Mouse (Mus musculus) liver, embryonic 12.5 days (tissue): ENCODE measurements around the gene Kifap3. TPM values are rescaled to one million over a fixed set of nuclear protein-coding genes. Genes with fewer than 3 reads are reported as not detected.

Experiments
- ATAC-seq: fragments of 200-750 bp; cut with Nextera tagmentation; 2 replicates; pipeline ENCODE4 v1.8.0; 2017; ENCODE audit warnings: moderate number of reproducible peaks, mild to moderate bottlenecking, moderate library complexity
- H3K27ac ChIP-seq: fragments of 300-500 bp; sonication (generic); 2 replicates; pipeline ENCODE4 v1.5.1; 2016; ENCODE audit warnings: mild to moderate bottlenecking
- H3K27me3 ChIP-seq: fragments of 300-500 bp; sonication (generic); replicated peaks from 2 replicates; pipeline ENCODE4 v1.6.1; 2016; ENCODE audit warnings: mild to moderate bottlenecking, moderate library complexity
- H3K36me3 ChIP-seq: fragments of 300-500 bp; sonication (generic); 2 replicates; pipeline ENCODE4 v1.6.1; 2016; ENCODE audit warnings: mild to moderate bottlenecking, moderate library complexity
- H3K4me1 ChIP-seq: fragments of 300-500 bp; sonication (generic); 2 replicates; pipeline ENCODE4 v1.6.1; 2016
- H3K4me2 ChIP-seq: fragments of 300-500 bp; sonication (generic); 2 replicates; pipeline ENCODE4 v1.6.1; 2016; ENCODE audit warnings: mild to moderate bottlenecking, moderate library complexity
- H3K4me3 ChIP-seq: fragments of 300-500 bp; sonication (generic); 2 replicates; pipeline ENCODE4 v1.5.1; 2016; ENCODE audit warnings: mild to moderate bottlenecking, moderate library complexity
- H3K9ac ChIP-seq: fragments of 300-500 bp; sonication (generic); 2 replicates; pipeline ENCODE4 v1.6.1; 2016; ENCODE audit warnings: mild to moderate bottlenecking, moderate library complexity
- H3K9me3 ChIP-seq: fragments of 300-500 bp; sonication (generic); replicated peaks from 2 replicates; pipeline ENCODE4 v1.6.1; 2016; ENCODE audit warnings: mild to moderate bottlenecking, moderate library complexity
- WGBS: fragments of 180-500 bp; shearing (Covaris S2); methylation state at CpG from one replicate; pipeline ENCODE4 v1.1.7; 2016; ENCODE audit not compliant: insufficient replicate concordance; 5-methylcytosine and 5-hydroxymethylcytosine counted together
- polyA plus RNA-seq: library from polyadenylated mRNA; unstranded; fragments of >200 nt; fragmentation: Nextera tagmentation; extraction: Ambion mirVana; gene quantifications from 2 replicates; pipeline ENCODE4 v1.2.1, GENCODE M21; 2016

Kifap3 gene
- polyA plus RNA-seq, 1 experiment from 2014 or later: 5.3 TPM

GRCm38 (mm10) chr1:163899575-163899974, 120.2 kb downstream of the Kifap3 start:
- Histone ChIP-seq H3K4me1 (no peaks in the 10 kb centered on the region), H3K27me3 (no peaks in the 10 kb centered on the region), H3K36me3 (no peaks in the 10 kb centered on the region), H3K4me2 (no peak overlapping the region), H3K4me3 (no peak overlapping the region), H3K9me3 (no peaks in the 10 kb centered on the region), H3K27ac (no peak overlapping the region), H3K9ac (no peak overlapping the region)
- WGBS: 68% methylated on average over 2 of the region's 2 CpGs
- no peak for ATAC-seq

- no peak overlapping the region for H3K27ac ChIP-seq
- H3K4me2 ChIP-seq: no peak overlapping the region
- WGBS: 58% methylated on average over 2 of the region's 2 CpGs
- H3K27me3 ChIP-seq: no peaks in the 10 kb centered on the region
- H3K9me3 ChIP-seq: no peaks in the 10 kb centered on the region
- H3K4me3 ChIP-seq: no peak overlapping the region
- H3K4me1 ChIP-seq: no peaks in the 10 kb centered on the region
- no peaks in the 10 kb centered on the region for H3K36me3 ChIP-seq
- H3K9ac ChIP-seq: no peak overlapping the region
- ATAC-seq: no peak
These were observed 120.8 kb downstream of the Kifap3 start for GRCm38 (mm10) chr1:163900168-163900567.

- Histone ChIP-seq H3K9ac (no peak overlapping the region), H3K4me1 (no peaks in the 10 kb centered on the region), H3K9me3 (no peaks in the 10 kb centered on the region), H3K27ac (no peak overlapping the region), H3K36me3 (no peaks in the 10 kb centered on the region), H3K4me2 (no peak overlapping the region), H3K27me3 (no peaks in the 10 kb centered on the region), H3K4me3 (no peak overlapping the region)
- ATAC-seq: no peak
- 76% methylated on average over 3 of the region's 3 CpGs for WGBS
These were observed 124.0 kb downstream of the Kifap3 start for GRCm38 (mm10) chr1:163903411-163903810.

- WGBS: 65% methylated on average over 4 of the region's 4 CpGs
- Histone ChIP-seq H3K4me1 (no peaks in the 10 kb centered on the region), H3K9ac (no peak overlapping the region), H3K4me3 (no peak overlapping the region), H3K36me3 (no peaks in the 10 kb centered on the region), H3K9me3 (no peaks in the 10 kb centered on the region), H3K27ac (no peak overlapping the region), H3K4me2 (no peak overlapping the region), H3K27me3 (no peaks in the 10 kb centered on the region)
- no peak for ATAC-seq
These were observed 127.8 kb downstream of the Kifap3 start for GRCm38 (mm10) chr1:163907007-163907811.

- no peak for ATAC-seq
- WGBS: 43% methylated on average over 11 of the region's 11 CpGs
- Histone ChIP-seq H3K9ac (no peak overlapping the region), H3K9me3 (no peaks in the 10 kb centered on the region), H3K27ac (no peak overlapping the region), H3K27me3 (no peaks in the 10 kb centered on the region), H3K36me3 (no peaks in the 10 kb centered on the region), H3K4me1 (no peaks in the 10 kb centered on the region), H3K4me2 (no peak overlapping the region), H3K4me3 (no peak overlapping the region)
These were observed 129.0 kb downstream of the Kifap3 start for GRCm38 (mm10) chr1:163908389-163908788.

- Histone ChIP-seq H3K4me1 (no peaks in the 10 kb centered on the region), H3K4me2 (no peak overlapping the region), H3K9me3 (no peaks in the 10 kb centered on the region), H3K27ac (no peak overlapping the region), H3K27me3 (no peaks in the 10 kb centered on the region), H3K9ac (no peak overlapping the region), H3K36me3 (no peaks in the 10 kb centered on the region), H3K4me3 (no peak overlapping the region)
- ATAC-seq: no peak
- 5% methylated on average over 2 of the region's 2 CpGs for WGBS
These were observed 131.0 kb downstream of the Kifap3 start for GRCm38 (mm10) chr1:163910343-163910742.

GRCm38 (mm10) chr1:163910785-163911184, 131.4 kb downstream of the Kifap3 start:
- Histone ChIP-seq H3K27ac (no peak overlapping the region), H3K4me2 (no peak overlapping the region), H3K36me3 (no peaks in the 10 kb centered on the region), H3K9ac (no peak overlapping the region), H3K4me1 (no peaks in the 10 kb centered on the region), H3K4me3 (no peak overlapping the region), H3K27me3 (no peaks in the 10 kb centered on the region), H3K9me3 (no peaks in the 10 kb centered on the region)
- 75% methylated on average over 9 of the region's 9 CpGs for WGBS
- ATAC-seq: no peak

- Histone ChIP-seq H3K4me2 (no peak overlapping the region), H3K4me1 (no peaks in the 10 kb centered on the region), H3K4me3 (no peak overlapping the region), H3K9ac (no peak overlapping the region), H3K27ac (no peak overlapping the region), H3K27me3 (no peaks in the 10 kb centered on the region), H3K9me3 (no peaks in the 10 kb centered on the region), H3K36me3 (no peaks in the 10 kb centered on the region)
- no peak for ATAC-seq
- WGBS: 83% methylated on average over 11 of the region's 11 CpGs
These were observed 132.6 kb downstream of the Kifap3 start for GRCm38 (mm10) chr1:163911981-163912380.

- Histone ChIP-seq H3K9ac (no peak overlapping the region), H3K36me3 (no peaks in the 10 kb centered on the region), H3K4me1 (no peaks in the 10 kb centered on the region), H3K9me3 (no peaks in the 10 kb centered on the region), H3K27ac (no peak overlapping the region), H3K4me2 (no peak overlapping the region), H3K27me3 (no peaks in the 10 kb centered on the region), H3K4me3 (no peak overlapping the region)
- no peak for ATAC-seq
- 78% methylated on average over 5 of the region's 5 CpGs for WGBS
These were observed 138.2 kb downstream of the Kifap3 start for GRCm38 (mm10) chr1:163917349-163918160.

GRCm38 (mm10) chr1:163924093-163924492, 144.7 kb downstream of the Kifap3 start:
- 66% methylated on average over 8 of the region's 8 CpGs for WGBS

GRCm38 (mm10) chr1:163928846-163929245, 149.5 kb downstream of the Kifap3 start, which contains the start of gene Scyl3:
Gene Scyl3 (plus strand): TSS chr1:163929100.
- peak within 1 kb of the TSS; percentile 81 for H3K4me2 ChIP-seq
- no peaks in the 10 kb centered on the region for H3K27me3 ChIP-seq
- peak within 1 kb of the TSS; percentile 95 for H3K9ac ChIP-seq
- H3K4me1 ChIP-seq: peaks cover 32% of the 10 kb centered on the region
- H3K9me3 ChIP-seq: no peaks in the 10 kb centered on the region
- H3K4me3 ChIP-seq: peak within 1 kb of the TSS; percentile 95
- no peak for ATAC-seq
- peak within 1 kb of the TSS; percentile 73 for H3K27ac ChIP-seq
- WGBS: 63% methylated on average over 7 of the region's 7 CpGs
- H3K36me3 ChIP-seq: peaks cover 14% of the 10 kb centered on the region

More at GRCm38 (mm10) chr1:163924093-163924492, 144.7 kb downstream of the Kifap3 start:
- Histone ChIP-seq H3K4me3 (no peak overlapping the region), H3K9ac (no peak overlapping the region), H3K9me3 (no peaks in the 10 kb centered on the region), H3K36me3 (no peaks in the 10 kb centered on the region), H3K27me3 (no peaks in the 10 kb centered on the region), H3K27ac (no peak overlapping the region), H3K4me1 (peaks cover 4% of the 10 kb centered on the region; the same call in 1 of the 2 replicates), H3K4me2 (no peak overlapping the region)
- no peak; the same call in 1 of the 2 replicates for ATAC-seq
